Mouse (Mus musculus) bone marrow macrophage, adult 2 months (primary cell): ENCODE measurements around the gene Frmd4b.

Experiments
- CTCF ChIP-seq: IDR thresholded peaks from 2 replicates; pipeline ENCODE4 v1.5.1; 2012; ENCODE audit warnings: low read depth, mild to moderate bottlenecking, low read length, moderate library complexity
- POLR2A ChIP-seq: IDR thresholded peaks from 2 replicates; pipeline ENCODE4 v1.6.1; 2012; ENCODE audit warnings: mild to moderate bottlenecking, low read depth, low read length, borderline replicate concordance

- TF ChIP-seq POLR2A = no peak
- no peak for TF ChIP-seq CTCF
These were observed 232.4 kb downstream of the Frmd4b start for GRCm38 (mm10) chr6:97384918-97385317.
